Mouse (Mus musculus): ENCODE measurements around the gene Coro1a. TPM values are rescaled to one million over a fixed set of nuclear protein-coding genes. Genes with fewer than 3 reads are reported as not detected.
A peak's percentile ranks its signal among the peaks of the same experiment; 100 is the strongest.

Gene Coro1a
- polyA plus RNA-seq, 1 experiment from 2014 or later, result 131 TPM

- Histone ChIP-seq H3K27ac (ENCODE audit: low read length) (peak overlapping the region; percentile 78), H3K36me3 (ENCODE audit: control insufficient read depth, insufficient read depth) (peaks cover 26% of the 10 kb centered on the region), H3K9me3 (replicated peaks; ENCODE audit: control insufficient read depth, low read length) (no peaks in the 10 kb centered on the region), H3K27me3 (ENCODE audit: control insufficient read depth, insufficient read depth, low read length) (no peaks in the 10 kb centered on the region), H3K4me2 (ENCODE audit: low read depth, low read length) (no peak overlapping the region), H3K4me3 (ENCODE audit: low read length) (no peak overlapping the region), H3K4me1 (ENCODE audit: control insufficient read depth, insufficient read depth, low read length) (0 out of 2 replicates have a peak, but pooled peaks cover 5% of the 10 kb centered on the region), H3K9ac (ENCODE audit: low read length) (no peak overlapping the region)
- WGBS, result 81% methylated on average over 9 of the region's 9 CpGs
- no peak for ATAC-seq (replicated peaks; ENCODE audit: extremely low read depth, insufficient read depth, low FRiP score)
Measured at GRCm38 (mm10) chr7:126667495-126668090, 40.0 kb downstream of the Coro1a start.

- no peaks in the 10 kb centered on the region for H3K9me3 ChIP-seq (replicated peaks; ENCODE audit: control insufficient read depth, low read length)
- WGBS, result 94% methylated on average over 3 of the region's 3 CpGs
- no peak overlapping the region for H3K4me3 ChIP-seq (ENCODE audit: low read length)
- no peak overlapping the region for H3K27ac ChIP-seq (ENCODE audit: low read length)
- no peak overlapping the region for H3K9ac ChIP-seq (ENCODE audit: low read length)
- H3K4me2 ChIP-seq (ENCODE audit: low read depth, low read length), result no peak overlapping the region
- no peak for ATAC-seq (replicated peaks; ENCODE audit: extremely low read depth, insufficient read depth, low FRiP score)
- peaks cover 15% of the 10 kb centered on the region for H3K36me3 ChIP-seq (ENCODE audit: control insufficient read depth, insufficient read depth)
- H3K27me3 ChIP-seq (ENCODE audit: control insufficient read depth, insufficient read depth, low read length), result no peaks in the 10 kb centered on the region
- 0 out of 2 replicates have a peak, but pooled peaks cover 5% of the 10 kb centered on the region for H3K4me1 ChIP-seq (ENCODE audit: control insufficient read depth, insufficient read depth, low read length)
Measured at GRCm38 (mm10) chr7:126665269-126665668, 42.3 kb downstream of the Coro1a start.

- H3K27ac ChIP-seq (ENCODE audit: low read length), result no peak overlapping the region
- no peak overlapping the region for H3K9ac ChIP-seq (ENCODE audit: low read length)
- no peaks in the 10 kb centered on the region for H3K27me3 ChIP-seq (ENCODE audit: control insufficient read depth, insufficient read depth, low read length)
- 0 out of 2 replicates have a peak, but pooled peaks cover 5% of the 10 kb centered on the region for H3K4me1 ChIP-seq (ENCODE audit: control insufficient read depth, insufficient read depth, low read length)
- no peak overlapping the region for H3K4me2 ChIP-seq (ENCODE audit: low read depth, low read length)
- H3K36me3 ChIP-seq (ENCODE audit: control insufficient read depth, insufficient read depth), result peaks cover 15% of the 10 kb centered on the region
- no peaks in the 10 kb centered on the region for H3K9me3 ChIP-seq (replicated peaks; ENCODE audit: control insufficient read depth, low read length)
- no peak overlapping the region for H3K4me3 ChIP-seq (ENCODE audit: low read length)
- no peak; the same call in 1 of the 2 replicates for ATAC-seq (replicated peaks; ENCODE audit: extremely low read depth, insufficient read depth, low FRiP score)
- WGBS, result 69% methylated on average over 8 of the region's 8 CpGs
Measured at GRCm38 (mm10) chr7:126663646-126664045, 43.9 kb downstream of the Coro1a start.

GRCm38 (mm10) chr7:126659771-126660170, 47.8 kb downstream of the Coro1a start:
- 0 out of 2 replicates have a peak, but pooled peaks cover 2% of the 10 kb centered on the region for H3K36me3 ChIP-seq (ENCODE audit: control insufficient read depth, insufficient read depth)
- H3K4me3 ChIP-seq (ENCODE audit: low read length), result no peak overlapping the region
- no peaks in the 10 kb centered on the region for H3K4me1 ChIP-seq (ENCODE audit: control insufficient read depth, insufficient read depth, low read length)
- no peaks in the 10 kb centered on the region for H3K27me3 ChIP-seq (ENCODE audit: control insufficient read depth, insufficient read depth, low read length)
- H3K4me2 ChIP-seq (ENCODE audit: low read depth, low read length), result no peak overlapping the region
- no peak overlapping the region for H3K9ac ChIP-seq (ENCODE audit: low read length)
- WGBS, result 85% methylated on average over 3 of the region's 3 CpGs
- no peak for ATAC-seq (replicated peaks; ENCODE audit: extremely low read depth, insufficient read depth, low FRiP score)
- no peak overlapping the region for H3K27ac ChIP-seq (ENCODE audit: low read length)
- no peaks in the 10 kb centered on the region for H3K9me3 ChIP-seq (replicated peaks; ENCODE audit: control insufficient read depth, low read length)

- Histone ChIP-seq H3K4me2 (ENCODE audit: low read depth, low read length) (no peak overlapping the region), H3K36me3 (ENCODE audit: control insufficient read depth, insufficient read depth) (no peaks in the 10 kb centered on the region), H3K9me3 (replicated peaks; ENCODE audit: control insufficient read depth, low read length) (no peaks in the 10 kb centered on the region), H3K4me3 (ENCODE audit: low read length) (no peak overlapping the region), H3K4me1 (ENCODE audit: control insufficient read depth, insufficient read depth, low read length) (no peaks in the 10 kb centered on the region), H3K27ac (ENCODE audit: low read length) (no peak overlapping the region), H3K9ac (ENCODE audit: low read length) (no peak overlapping the region), H3K27me3 (ENCODE audit: control insufficient read depth, insufficient read depth, low read length) (no peaks in the 10 kb centered on the region)
- no peak for ATAC-seq (replicated peaks; ENCODE audit: extremely low read depth, insufficient read depth, low FRiP score)
- WGBS, result 97% methylated on average over 1 of the region's 1 CpGs
Measured at GRCm38 (mm10) chr7:126657522-126657921, 50.1 kb downstream of the Coro1a start.

- H3K4me3 ChIP-seq (ENCODE audit: low read length), result no peak overlapping the region
- no peak overlapping the region for H3K9ac ChIP-seq (ENCODE audit: low read length)
- H3K4me1 ChIP-seq (ENCODE audit: control insufficient read depth, insufficient read depth, low read length), result no peaks in the 10 kb centered on the region
- H3K9me3 ChIP-seq (replicated peaks; ENCODE audit: control insufficient read depth, low read length), result no peaks in the 10 kb centered on the region
- 78% methylated on average over 3 of the region's 3 CpGs for WGBS
- peak overlapping the region; percentile 42; the same call in 1 of the 2 replicates for H3K27ac ChIP-seq (ENCODE audit: low read length)
- H3K4me2 ChIP-seq (ENCODE audit: low read depth, low read length), result no peak overlapping the region
- no peaks in the 10 kb centered on the region for H3K36me3 ChIP-seq (ENCODE audit: control insufficient read depth, insufficient read depth)
- no peak for ATAC-seq (replicated peaks; ENCODE audit: extremely low read depth, insufficient read depth, low FRiP score)
- no peaks in the 10 kb centered on the region for H3K27me3 ChIP-seq (ENCODE audit: control insufficient read depth, insufficient read depth, low read length)
Measured at GRCm38 (mm10) chr7:126655695-126656094, 51.9 kb downstream of the Coro1a start.

- 76% methylated on average over 2 of the region's 2 CpGs for WGBS
- Histone ChIP-seq H3K4me1 (ENCODE audit: control insufficient read depth, insufficient read depth, low read length) (peaks cover 5% of the 10 kb centered on the region; the same call in 1 of the 2 replicates), H3K36me3 (ENCODE audit: control insufficient read depth, insufficient read depth) (no peaks in the 10 kb centered on the region), H3K27me3 (ENCODE audit: control insufficient read depth, insufficient read depth, low read length) (no peaks in the 10 kb centered on the region), H3K4me3 (ENCODE audit: low read length) (no peak overlapping the region), H3K4me2 (ENCODE audit: low read depth, low read length) (no peak overlapping the region), H3K9ac (ENCODE audit: low read length) (no peak overlapping the region), H3K27ac (ENCODE audit: low read length) (no peak overlapping the region), H3K9me3 (replicated peaks; ENCODE audit: control insufficient read depth, low read length) (no peaks in the 10 kb centered on the region)
- ATAC-seq (replicated peaks; ENCODE audit: extremely low read depth, insufficient read depth, low FRiP score), result no peak
Measured at GRCm38 (mm10) chr7:126653991-126654390, 53.6 kb downstream of the Coro1a start.

GRCm38 (mm10) chr7:126650852-126651251, 56.7 kb downstream of the Coro1a start:
- no peak overlapping the region for H3K4me3 ChIP-seq (ENCODE audit: low read length)
- H3K4me1 ChIP-seq (ENCODE audit: control insufficient read depth, insufficient read depth, low read length), result peaks cover 5% of the 10 kb centered on the region; the same call in 1 of the 2 replicates
- no peak overlapping the region for H3K9ac ChIP-seq (ENCODE audit: low read length)
- no peak overlapping the region for H3K4me2 ChIP-seq (ENCODE audit: low read depth, low read length)
- no peak overlapping the region for H3K27ac ChIP-seq (ENCODE audit: low read length)
- 63% methylated on average over 2 of the region's 2 CpGs for WGBS
- no peaks in the 10 kb centered on the region for H3K36me3 ChIP-seq (ENCODE audit: control insufficient read depth, insufficient read depth)
- H3K27me3 ChIP-seq (ENCODE audit: control insufficient read depth, insufficient read depth, low read length), result no peaks in the 10 kb centered on the region
- H3K9me3 ChIP-seq (replicated peaks; ENCODE audit: control insufficient read depth, low read length), result no peaks in the 10 kb centered on the region
- no peak for ATAC-seq (replicated peaks; ENCODE audit: extremely low read depth, insufficient read depth, low FRiP score)

All from heart, embryonic 16.5 days (tissue).